Comparison of ENCODE assay signal across 13 mouse cellular contexts in genomic region chr3:137367826-137368325, GRCm38 (mm10). TPM values are rescaled to one million over a fixed set of nuclear protein-coding genes. Genes with fewer than 3 reads are reported as not detected.
A peak's percentile ranks its signal among the peaks of the same experiment; 100 is the strongest.
DNase-seq lines count a peak whose midpoint lies in the region; ATAC-seq lines count a peak whose summit lies in the region.
"Had no signal": no experiment of that assay in that cellular context is flagged by ENCODE, and none has a peak within 500 bp of the region (broad histone marks: within the 10 kb centered on the region; RNA-seq: fewer than 3 reads in every experiment).

No protein-coding gene starts in this region.

- no peak overlapping the region for H3K9ac ChIP-seq in hindbrain, embryonic 15.5 days
- H3K9ac ChIP-seq: limb, embryonic 15.5 days; neural tube, embryonic 12.5 days had no signal

- WGBS in hindbrain, embryonic 15.5 days = 59% methylated on average over 3 of the region's 3 CpGs
- WGBS in hindbrain, embryonic 10.5 days = 82% methylated on average over 3 of the region's 3 CpGs

- H3K27ac ChIP-seq in hindbrain, embryonic 15.5 days (replicated peaks) = no peak overlapping the region
- H3K27ac ChIP-seq in hindbrain, embryonic 10.5 days = no peak overlapping the region
- H3K27ac ChIP-seq: limb, embryonic 15.5 days; macrophage; neural tube, embryonic 12.5 days; stomach, postnatal 0 days had no signal

- no peaks in the 10 kb centered on the region for H3K27me3 ChIP-seq in hindbrain, embryonic 15.5 days
- H3K27me3 ChIP-seq in hindbrain, embryonic 10.5 days (ENCODE audit: insufficient read depth, poor library complexity, severe bottlenecking) = no peaks in the 10 kb centered on the region
- H3K27me3 ChIP-seq: limb, embryonic 15.5 days; neural tube, embryonic 12.5 days had no signal

- no peaks in the 10 kb centered on the region for H3K4me1 ChIP-seq in hindbrain, embryonic 15.5 days (replicated peaks)
- no peaks in the 10 kb centered on the region for H3K4me1 ChIP-seq in hindbrain, embryonic 10.5 days (replicated peaks)
- H3K4me1 ChIP-seq: neural tube, embryonic 12.5 days had no signal

- no peaks in the 10 kb centered on the region for H3K36me3 ChIP-seq in hindbrain, embryonic 15.5 days
- no peaks in the 10 kb centered on the region for H3K36me3 ChIP-seq in hindbrain, embryonic 10.5 days
- H3K36me3 ChIP-seq: limb, embryonic 15.5 days; neural tube, embryonic 12.5 days had no signal

- no peaks in the 10 kb centered on the region for H3K9me3 ChIP-seq in hindbrain, embryonic 15.5 days
- H3K9me3 ChIP-seq in hindbrain, embryonic 10.5 days = no peaks in the 10 kb centered on the region
- H3K9me3 ChIP-seq: limb, embryonic 15.5 days; neural tube, embryonic 12.5 days had no signal

- H3K4me3 ChIP-seq in hindbrain, embryonic 15.5 days = no peak overlapping the region
- no peak overlapping the region for H3K4me3 ChIP-seq in hindbrain, embryonic 10.5 days
- H3K4me3 ChIP-seq: limb, embryonic 15.5 days; neural tube, embryonic 12.5 days had no signal

- H3K4me2 ChIP-seq in hindbrain, embryonic 15.5 days = no peak overlapping the region
- H3K4me2 ChIP-seq: limb, embryonic 15.5 days; neural tube, embryonic 12.5 days had no signal

- ATAC-seq in hindbrain, embryonic 15.5 days (ENCODE audit: low FRiP score, low read depth) = peak; percentile 78; the same call in 1 of the 2 replicates
- ATAC-seq in cerebellum, adult (ENCODE audit: insufficient number of reproducible peaks, low FRiP score, low TSS enrichment) = peak; percentile 98

- no peak for DNase-seq in hindbrain, embryonic 10.5 days (ENCODE audit: low spot score)
- peak; percentile 98 to 99 for DNase-seq in cerebellum, postnatal 25 days
- peak; percentile 30 to 35 for DNase-seq in layer of hippocampus, postnatal 14 days (ENCODE audit: low spot score in 2 of 2)
- DNase-seq in B cell, adult 2 months = no peak
- no peak for DNase-seq in kidney, postnatal 36 days
- DNase-seq in embryo, embryonic 9.5 days (ENCODE audit: extremely low spot score) = no peak
- DNase-seq: heart, adult 11 months had no signal

RNA-seq across cellular contexts. Expression of gene Emcn, which starts 27.0 kb away (rescaled TPM):
- polyA plus RNA-seq in hindbrain, embryonic 15.5 days (2015; fragmentation: Nextera tagmentation; extraction: Ambion mirVana) = 12.2 and 12.5 TPM in 2 replicates
- 20.7 and 25.0 TPM in 2 replicates for polyA plus RNA-seq in hindbrain, embryonic 10.5 days (2016; fragmentation: Nextera tagmentation; extraction: Ambion mirVana)
- 1 to 10 TPM; 5.8 to 8.3 TPM for total RNA-seq in layer of hippocampus, postnatal 14 days (2021)
- polyA plus RNA-seq: macrophage had no signal

Comparison
In these comparisons a context has a peak if more than half of its experiments do, and no peak if none do; other contexts are left out.
1. DNase-seq: peak in cerebellum, postnatal 25 days (2 of 2) and layer of hippocampus, postnatal 14 days (2 of 2); none in hindbrain, embryonic 10.5 days (single experiment), B cell, adult 2 months (0 of 2), kidney, postnatal 36 days (0 of 2) and embryo, embryonic 9.5 days (single experiment).